Mouse (Mus musculus) embryonic facial prominence, embryonic 13.5 days (tissue): ENCODE results near the gene Sidt2. TPM values are rescaled to one million over a fixed set of nuclear protein-coding genes. Genes with fewer than 3 reads are reported as not detected.
A peak's percentile ranks its signal among the peaks of the same experiment; 100 is the strongest.

Experiments used
- ATAC-seq: fragments of 200-750 bp; cut with Nextera tagmentation; 2 replicates; pipeline ENCODE4 v1.8.0; 2017; ENCODE audit warnings: low read depth; ENCODE audit not compliant: insufficient number of reproducible peaks, insufficient read depth, low FRiP score, low TSS enrichment
- H3K27ac ChIP-seq: fragments of 300-500 bp; sonication (generic); 2 replicates; pipeline ENCODE4 v1.5.1; 2015; ENCODE audit warnings: moderate library complexity, mild to moderate bottlenecking, inconsistent platforms
- H3K27me3 ChIP-seq: fragments of 300-500 bp; sonication (generic); 2 replicates; pipeline ENCODE4 v1.6.1; 2015; ENCODE audit warnings: mild to moderate bottlenecking, inconsistent platforms
- H3K36me3 ChIP-seq: fragments of 300-500 bp; sonication (generic); 2 replicates; pipeline ENCODE4 v1.6.1; 2015; ENCODE audit warnings: mild to moderate bottlenecking, inconsistent platforms
- H3K4me1 ChIP-seq: fragments of 300-500 bp; sonication (generic); 2 replicates; pipeline ENCODE4 v1.6.1; 2015; ENCODE audit warnings: inconsistent platforms
- H3K4me2 ChIP-seq: fragments of 300-500 bp; sonication (generic); 2 replicates; pipeline ENCODE4 v1.6.1; 2015; ENCODE audit warnings: moderate library complexity, mild to moderate bottlenecking, inconsistent platforms
- H3K4me3 ChIP-seq: fragments of 300-500 bp; sonication (generic); 2 replicates; pipeline ENCODE4 v1.5.1; 2015; ENCODE audit warnings: mild to moderate bottlenecking, inconsistent platforms
- H3K9ac ChIP-seq: fragments of 300-500 bp; sonication (generic); 2 replicates; pipeline ENCODE4 v1.6.1; 2015; ENCODE audit warnings: mild to moderate bottlenecking, inconsistent platforms
- H3K9me3 ChIP-seq: fragments of 300-500 bp; sonication (generic); 2 replicates; pipeline ENCODE4 v1.6.1; 2016; ENCODE audit warnings: inconsistent platforms
- WGBS: fragments of 180-500 bp; shearing (Covaris S2); methylation state at CpG from one replicate; pipeline ENCODE4 v1.1.7; 2015; ENCODE audit warnings: mixed read lengths; 5-methylcytosine and 5-hydroxymethylcytosine counted together
- polyA plus RNA-seq: library from polyadenylated mRNA; unstranded; fragments of >200 nt; fragmentation: Nextera tagmentation; extraction: Ambion mirVana; gene quantifications from 2 replicates; pipeline ENCODE4 v1.2.1, GENCODE M21; 2015

Sidt2 gene
- 42.0 and 46.0 TPM in 2 replicates for polyA plus RNA-seq

GRCm38 (mm10) chr9:45955107-45955963 is at the start of gene Sidt2:
Sidt2 (minus strand) TSS chr9:45955258.
- WGBS, result under 1% methylated on average over 41 of the region's 48 CpGs
- Histone ChIP-seq H3K4me3 (peak within 1 kb of the TSS; percentile 87), H3K27me3 (no peaks in the 10 kb centered on the region), H3K4me1 (peaks cover 27% of the 10 kb centered on the region), H3K9ac (peak within 1 kb of the TSS; percentile 92), H3K27ac (peak within 1 kb of the TSS; percentile 91), H3K36me3 (peaks cover 19% of the 10 kb centered on the region), H3K4me2 (peak within 1 kb of the TSS; percentile 92), H3K9me3 (no peaks in the 10 kb centered on the region)
- ATAC-seq, result peak; percentile 89

DNA sequence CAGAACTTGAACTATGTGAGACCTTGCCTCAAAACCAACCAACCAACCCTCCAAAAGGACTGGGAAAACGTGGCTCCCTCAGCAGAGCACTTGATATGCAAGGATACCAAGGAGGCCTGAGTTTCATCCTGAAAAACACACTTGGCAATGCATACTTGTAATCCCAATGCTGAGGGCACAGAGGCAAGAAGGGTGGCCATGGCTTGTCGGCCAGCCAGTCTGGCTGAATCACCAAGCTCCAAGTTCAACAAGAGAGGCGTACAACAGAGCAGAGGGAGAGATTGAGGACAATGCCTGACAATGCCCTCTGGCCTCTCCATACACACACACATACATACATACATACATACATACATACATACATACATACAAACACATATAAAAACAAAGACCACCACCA is 49.5 kb upstream of the Sidt2 start:
- ATAC-seq, result no peak
- Histone ChIP-seq H3K36me3 (no peaks in the 10 kb centered on the region), H3K27me3 (no peaks in the 10 kb centered on the region), H3K4me3 (no peak overlapping the region), H3K9me3 (no peaks in the 10 kb centered on the region), H3K27ac (no peak overlapping the region), H3K9ac (no peak overlapping the region), H3K4me2 (no peak overlapping the region), H3K4me1 (peaks cover 3% of the 10 kb centered on the region; the same call in 1 of the 2 replicates)
- 67% methylated on average over 3 of the region's 3 CpGs for WGBS

DNA sequence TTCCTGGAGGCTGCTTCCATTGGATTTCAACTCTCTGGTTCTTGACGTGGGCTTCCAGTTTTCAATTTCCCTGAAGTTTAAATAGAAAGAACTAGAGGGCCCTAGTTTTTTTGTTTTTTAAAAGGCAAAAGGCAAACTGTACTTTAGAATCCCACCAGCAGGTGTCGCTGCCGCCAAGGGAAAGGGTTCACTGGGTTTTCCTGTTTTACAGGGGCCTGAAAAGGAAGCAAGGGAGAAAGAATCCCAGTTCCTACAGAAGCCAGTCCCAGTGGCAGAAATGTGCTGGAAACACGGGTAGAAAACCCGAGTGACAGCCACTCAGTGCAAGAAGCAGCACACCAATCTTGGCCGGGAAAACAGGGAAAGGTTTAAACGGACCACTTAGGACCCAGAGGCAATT is 48.7 kb upstream of the Sidt2 start:
- Histone ChIP-seq H3K4me2 (no peak overlapping the region), H3K27me3 (no peaks in the 10 kb centered on the region), H3K4me1 (peaks cover 3% of the 10 kb centered on the region; the same call in 1 of the 2 replicates), H3K9me3 (no peaks in the 10 kb centered on the region), H3K27ac (no peak overlapping the region), H3K9ac (no peak overlapping the region), H3K36me3 (no peaks in the 10 kb centered on the region), H3K4me3 (no peak overlapping the region)
- 7% methylated on average over 7 of the region's 7 CpGs for WGBS
- no peak for ATAC-seq

- H3K4me1 ChIP-seq, result peaks cover 2% of the 10 kb centered on the region; the same call in 1 of the 2 replicates
- H3K9ac ChIP-seq, result no peak overlapping the region
- H3K36me3 ChIP-seq, result no peaks in the 10 kb centered on the region
- 50% methylated on average over 4 of the region's 4 CpGs for WGBS
- no peak overlapping the region for H3K4me2 ChIP-seq
- H3K27ac ChIP-seq, result no peak overlapping the region
- no peaks in the 10 kb centered on the region for H3K9me3 ChIP-seq
- H3K27me3 ChIP-seq, result no peaks in the 10 kb centered on the region
- no peak overlapping the region for H3K4me3 ChIP-seq
- ATAC-seq, result no peak
Measured at GRCm38 (mm10) chr9:45999009-45999408, 44.0 kb upstream of the Sidt2 start.

GRCm38 (mm10) chr9:45985229-45985567 is 30.1 kb upstream of the Sidt2 start:
- H3K36me3 ChIP-seq, result peaks cover 11% of the 10 kb centered on the region
- H3K27ac ChIP-seq, result peak overlapping the region; percentile 95
- H3K4me1 ChIP-seq, result peaks cover 27% of the 10 kb centered on the region
- peak overlapping the region; percentile 97 for H3K4me3 ChIP-seq
- H3K27me3 ChIP-seq, result no peaks in the 10 kb centered on the region
- peak overlapping the region; percentile 98 for H3K9ac ChIP-seq
- 2% methylated on average over 4 of the region's 4 CpGs for WGBS
- H3K9me3 ChIP-seq, result no peaks in the 10 kb centered on the region
- peak overlapping the region; percentile 75 for H3K4me2 ChIP-seq
- ATAC-seq, result peak; percentile 53; the same call in 1 of the 2 replicates

DNA sequence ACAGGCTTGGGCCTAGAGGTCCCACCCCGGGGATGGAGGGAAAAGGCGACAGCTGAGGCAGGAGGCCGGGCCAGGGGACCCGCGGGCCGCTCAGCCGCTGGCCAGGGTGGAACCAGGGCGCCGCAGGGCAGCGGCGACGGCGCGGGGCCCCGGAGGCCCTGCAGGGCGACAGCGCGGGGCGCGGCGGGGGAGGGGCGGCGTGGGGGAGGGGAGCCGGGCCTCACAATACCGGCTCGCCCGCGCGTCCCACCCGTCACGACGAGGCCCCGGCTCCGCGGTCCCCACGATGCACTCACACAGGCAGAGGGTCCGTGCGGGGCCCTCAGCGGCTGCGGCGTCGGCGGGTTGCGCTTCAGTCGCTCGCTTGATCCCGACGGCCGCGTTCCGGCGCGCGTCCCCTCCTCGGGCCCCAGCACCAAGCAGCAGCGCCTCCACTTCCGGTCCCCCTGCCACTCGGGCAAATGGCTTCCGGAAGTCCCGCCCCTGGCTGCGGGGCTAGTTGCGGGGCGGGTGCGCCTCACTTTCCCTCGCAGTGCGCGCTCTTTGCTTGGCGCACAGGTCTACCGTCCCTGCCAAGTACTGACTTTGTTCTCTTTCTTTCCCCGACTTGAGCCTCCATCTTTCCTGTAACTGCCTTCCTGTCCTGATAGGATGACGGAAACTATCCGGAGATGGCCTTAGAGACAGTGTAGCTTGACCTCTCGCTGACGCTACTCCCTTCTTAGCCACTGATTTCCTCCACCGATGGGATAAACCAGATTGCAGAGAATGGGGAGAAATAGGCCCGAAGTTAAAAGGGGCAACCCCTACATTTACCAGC is 29.6 kb upstream of the Sidt2 start:
- H3K27me3 ChIP-seq, result no peaks in the 10 kb centered on the region
- H3K9ac ChIP-seq, result peak overlapping the region; percentile 98
- peak overlapping the region; percentile 95 for H3K27ac ChIP-seq
- peak overlapping the region; percentile 97 for H3K4me3 ChIP-seq
- WGBS, result under 1% methylated on average over 75 of the region's 76 CpGs
- peak; percentile 86 for ATAC-seq
- H3K9me3 ChIP-seq, result no peaks in the 10 kb centered on the region
- peaks cover 30% of the 10 kb centered on the region for H3K4me1 ChIP-seq
- peak overlapping the region; percentile 75 for H3K4me2 ChIP-seq
- peaks cover 11% of the 10 kb centered on the region for H3K36me3 ChIP-seq

DNA sequence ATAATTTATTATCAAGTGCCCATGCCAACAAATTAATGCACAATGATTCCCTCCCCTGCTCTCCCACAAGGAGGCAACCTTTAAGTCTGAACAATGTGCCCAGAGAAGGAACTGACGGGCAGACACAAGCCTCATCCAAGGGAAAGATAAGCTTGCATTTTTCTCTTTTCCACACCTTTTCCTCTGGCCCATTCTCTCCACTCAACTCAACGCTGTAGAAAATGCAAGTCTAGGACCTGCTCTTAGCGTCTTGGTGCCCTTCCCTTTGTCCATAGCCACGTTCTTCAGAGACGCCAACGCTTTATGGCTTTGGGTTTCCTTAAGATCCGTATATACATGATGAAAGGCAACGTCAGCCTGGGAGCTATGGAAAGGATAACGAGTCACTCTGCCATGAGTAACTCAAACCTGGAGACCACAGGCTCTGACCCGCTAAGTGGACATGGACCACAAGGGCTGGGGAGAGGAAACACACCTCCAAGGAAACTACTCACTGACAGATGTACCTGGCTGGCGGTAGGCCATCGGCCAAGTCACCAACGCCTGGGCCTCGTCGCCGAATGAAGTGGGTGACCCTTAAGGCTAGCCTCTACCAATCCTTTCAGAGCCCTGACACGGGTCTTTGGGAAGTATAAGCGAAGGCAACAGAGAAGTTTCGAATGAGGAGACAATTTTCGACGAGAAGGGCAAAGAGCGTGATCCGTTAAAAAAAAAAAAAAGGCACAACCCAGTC is 28.8 kb upstream of the Sidt2 start:
- Histone ChIP-seq H3K4me1 (peaks cover 30% of the 10 kb centered on the region), H3K9me3 (no peaks in the 10 kb centered on the region), H3K36me3 (peaks cover 11% of the 10 kb centered on the region), H3K9ac (peak overlapping the region; percentile 98), H3K27me3 (no peaks in the 10 kb centered on the region), H3K27ac (peak overlapping the region; percentile 95), H3K4me3 (peak overlapping the region; percentile 97), H3K4me2 (peak overlapping the region; percentile 75)
- no peak for ATAC-seq
- under 1% methylated on average over 23 of the region's 23 CpGs for WGBS

GRCm38 (mm10) chr9:45981331-45981730 is 26.3 kb upstream of the Sidt2 start:
- H3K4me3 ChIP-seq, result no peak overlapping the region
- peaks cover 30% of the 10 kb centered on the region for H3K4me1 ChIP-seq
- H3K27me3 ChIP-seq, result no peaks in the 10 kb centered on the region
- ATAC-seq, result no peak
- no peak overlapping the region; the same call in 1 of the 2 replicates for H3K4me2 ChIP-seq
- H3K9ac ChIP-seq, result no peak overlapping the region
- peaks cover 21% of the 10 kb centered on the region for H3K36me3 ChIP-seq
- no peak overlapping the region for H3K27ac ChIP-seq
- no peaks in the 10 kb centered on the region for H3K9me3 ChIP-seq

DNA sequence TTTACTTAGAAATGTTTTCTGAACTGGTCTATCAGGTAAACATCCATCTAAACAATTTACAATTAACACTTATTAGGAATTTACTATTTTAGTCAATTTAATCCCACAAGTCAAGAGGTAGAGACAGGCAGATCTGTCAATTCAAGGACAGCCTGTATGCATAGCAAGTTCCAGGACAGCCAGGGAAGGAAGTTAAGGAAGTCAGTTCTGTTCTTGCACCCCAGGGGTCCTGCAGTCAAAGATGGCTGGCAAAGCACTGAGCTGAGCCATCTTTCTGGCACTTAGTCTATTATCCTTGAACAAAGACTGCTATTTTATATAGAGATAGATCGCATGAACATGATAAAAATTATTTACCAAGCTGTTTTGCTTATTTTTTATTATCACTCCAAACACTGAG is 25.6 kb upstream of the Sidt2 start:
- ATAC-seq, result no peak
- Histone ChIP-seq H3K36me3 (peaks cover 26% of the 10 kb centered on the region), H3K4me1 (peaks cover 30% of the 10 kb centered on the region), H3K9me3 (no peaks in the 10 kb centered on the region), H3K4me2 (no peak overlapping the region), H3K9ac (no peak overlapping the region), H3K27ac (no peak overlapping the region), H3K4me3 (no peak overlapping the region), H3K27me3 (no peaks in the 10 kb centered on the region)
- WGBS, result 98% methylated on average over 1 of the region's 1 CpGs

DNA sequence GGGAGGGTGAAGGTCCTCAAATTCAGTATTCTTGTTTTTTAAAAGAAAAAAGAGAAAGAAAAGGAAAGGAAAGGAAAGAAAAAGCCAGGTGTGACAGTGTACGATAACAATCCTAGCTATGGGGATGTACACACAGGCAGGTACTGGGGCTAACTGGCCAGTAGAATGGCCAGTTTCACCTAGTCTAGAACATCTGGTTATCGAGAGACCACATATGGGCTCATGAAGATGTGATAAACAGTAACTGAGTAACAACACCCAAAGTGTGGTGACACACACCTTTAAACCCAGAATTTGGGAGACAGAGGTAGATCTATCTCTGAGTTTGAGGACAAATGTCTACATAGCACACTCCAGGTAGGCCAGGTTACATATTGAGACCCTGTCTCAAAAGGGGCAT is 24.7 kb upstream of the Sidt2 start:
- peaks cover 32% of the 10 kb centered on the region for H3K36me3 ChIP-seq
- H3K27ac ChIP-seq, result no peak overlapping the region

DNA sequence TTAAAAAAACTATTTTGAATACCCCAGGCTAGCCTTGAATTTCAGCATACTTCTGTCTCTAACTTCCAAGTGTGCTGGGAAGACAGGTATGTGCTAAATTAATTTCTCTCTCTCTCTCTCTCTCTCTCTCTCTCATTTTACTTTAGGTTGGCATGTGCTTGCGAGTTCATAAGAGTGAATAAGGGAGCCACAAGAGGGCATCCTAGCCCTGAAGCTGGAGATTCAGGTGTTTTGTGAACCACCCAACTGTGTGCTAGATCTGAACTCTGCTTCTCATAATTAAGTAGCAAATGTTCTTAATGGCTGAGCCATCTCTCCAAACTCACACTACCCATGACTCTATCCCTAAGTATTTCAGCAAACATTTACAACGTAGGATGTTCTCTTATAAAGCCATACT is 21.8 kb upstream of the Sidt2 start:
- Histone ChIP-seq H3K9me3 (no peaks in the 10 kb centered on the region), H3K4me3 (no peak overlapping the region), H3K9ac (no peak overlapping the region), H3K27me3 (no peaks in the 10 kb centered on the region), H3K36me3 (peaks cover 48% of the 10 kb centered on the region), H3K4me2 (no peak overlapping the region), H3K4me1 (peaks cover 13% of the 10 kb centered on the region), H3K27ac (no peak overlapping the region)
- ATAC-seq, result no peak
- WGBS, result 89% methylated on average over 2 of the region's 2 CpGs

More for the DNA sequence above, 24.7 kb upstream of the Sidt2 start:
- Histone ChIP-seq H3K4me1 (peaks cover 30% of the 10 kb centered on the region), H3K9ac (no peak overlapping the region), H3K4me3 (no peak overlapping the region), H3K9me3 (no peaks in the 10 kb centered on the region), H3K27me3 (no peaks in the 10 kb centered on the region), H3K4me2 (no peak overlapping the region)
- 89% methylated on average over 2 of the region's 2 CpGs for WGBS
- no peak for ATAC-seq
